23 mouse cellular contexts compared by ENCODE assay signal in genomic region chr1:181052898-181053297, GRCm38 (mm10). TPM values are rescaled to one million over a fixed set of nuclear protein-coding genes. Genes with fewer than 3 reads are reported as not detected.
DNase-seq lines count a peak whose midpoint lies in the region; TF ChIP-seq lines count a peak whose summit lies in the region.
"Had no signal": no experiment of that assay in that cellular context is flagged by ENCODE, and none has a peak within 500 bp of the region (broad histone marks: within the 10 kb centered on the region; RNA-seq: fewer than 3 reads in every experiment).

No protein-coding gene starts in this region.

- no peaks in the 10 kb centered on the region for H3K9me3 ChIP-seq in MEL (replicated peaks; ENCODE audit: insufficient read depth, low read length)

- peak; percentile 25 for DNase-seq in heart, adult 11 months
- DNase-seq in heart, adult 18-20 months: no peak
- peak; percentile 30 for DNase-seq in MEL (ENCODE audit: low read depth, low spot score)
- DNase-seq in thymus, adult 2 months: no peak
- DNase-seq: adrenal gland, adult 2 months; adrenal gland, adult 8-10 months; adrenal gland, postnatal 10 days; adrenal gland, postnatal 14 days; adrenal gland, postnatal 25 days; adrenal gland, postnatal 36 days; B cell, adult 2 months; cerebellum, adult 11 months; cerebellum, adult 11-12 months; cerebellum, adult 18-20 months; cerebellum, adult 2 months had no signal

- TF ChIP-seq POLR2A in MEL (IDR thresholded peaks at IDR 0.05; ENCODE audit: control insufficient read depth in 1 of 2, insufficient read depth in 1 of 2, low read depth in 1 of 2, low read length in 2 of 2, poor library complexity in 1 of 2): no peak
- TF ChIP-seq POLR2A in thymus, adult 2 months (IDR thresholded peaks at IDR 0.05; ENCODE audit: control insufficient read depth, extremely low read depth, insufficient read depth, low read length, poor library complexity): no peak

- no peaks in the 10 kb centered on the region for H3K79me2 ChIP-seq in MEL (ENCODE audit: control insufficient read depth, insufficient read depth, low read length, poor library complexity)

- no peaks in the 10 kb centered on the region for H3K27me3 ChIP-seq in MEL (ENCODE audit: control insufficient read depth in 1 of 2, insufficient read depth in 2 of 2, low read length in 2 of 2)
- H3K27me3 ChIP-seq in thymus, adult 2 months (ENCODE audit: control insufficient read depth, insufficient read depth, low read length): no peaks in the 10 kb centered on the region
- H3K27me3 ChIP-seq: CH12.LX had no signal

- no peak for TF ChIP-seq RAD21 in MEL (IDR thresholded peaks at IDR 0.05; ENCODE audit: low read depth, low read length)

- H3K4me3 ChIP-seq in MEL (ENCODE audit: control insufficient read depth in 1 of 2, insufficient read depth in 1 of 2, low read depth in 2 of 2, low read length in 2 of 2): no peak overlapping the region
- no peak overlapping the region for H3K4me3 ChIP-seq in thymus, adult 2 months (ENCODE audit: control insufficient read depth, insufficient read depth, low read length)

- WGBS in thymus, adult 2 months: 79% methylated on average over 4 of the region's 4 CpGs

- peaks cover 0 to 4% of the 10 kb centered on the region in 2 experiments; a peak in 2 of 4 replicates for H3K4me1 ChIP-seq in MEL (ENCODE audit: control insufficient read depth in 1 of 2, insufficient read depth in 2 of 2, low read length in 2 of 2)
- H3K4me1 ChIP-seq in thymus, adult 2 months (replicated peaks; ENCODE audit: control insufficient read depth, insufficient read depth, low read length): no peaks in the 10 kb centered on the region

- H3K9ac ChIP-seq in MEL (ENCODE audit: control insufficient read depth, low read depth, low read length, poor library complexity, severe bottlenecking): no peak overlapping the region

- TF ChIP-seq CTCF in MEL (IDR thresholded peaks at IDR 0.05 in 2 of 3, conservative IDR thresholded peaks at IDR 0.05 in 1 of 3; ENCODE audit: control insufficient read depth in 1 of 3, insufficient read depth in 1 of 3, low read depth in 2 of 3, low read length in 3 of 3, poor library complexity in 1 of 3, severe bottlenecking in 1 of 3): no peak
- no peak for TF ChIP-seq CTCF in thymus, adult 2 months (IDR thresholded peaks at IDR 0.05; ENCODE audit: borderline replicate concordance, control insufficient read depth, extremely low read depth, insufficient read depth, low read length, poor library complexity)

- TF ChIP-seq EP300 in MEL (IDR thresholded peaks at IDR 0.05; ENCODE audit: low read depth in 1 of 2, low read length in 2 of 2): peak; percentile 14 to 51; a peak in 2 of 4 replicates

- peaks cover 0 to 4% of the 10 kb centered on the region in 2 experiments; a peak in 2 of 4 replicates for H3K36me3 ChIP-seq in MEL (ENCODE audit: control insufficient read depth in 1 of 2, insufficient read depth in 2 of 2, low read length in 2 of 2)
- H3K36me3 ChIP-seq in thymus, adult 2 months (ENCODE audit: control insufficient read depth, insufficient read depth, low read length): no peaks in the 10 kb centered on the region
- H3K36me3 ChIP-seq: G1E had no signal

- no peak overlapping the region for H3K27ac ChIP-seq in MEL (ENCODE audit: control insufficient read depth, low read depth, low read length)
- H3K27ac ChIP-seq in thymus, adult 2 months (ENCODE audit: control insufficient read depth, insufficient read depth, low read length): no peak overlapping the region

TF ChIP-seq in MEL, 35 proteins besides CTCF, POLR2A, EP300 and RAD21:
- TF ChIP-seq POLR2AphosphoS2 (IDR thresholded peaks at IDR 0.05; ENCODE audit: low read length) (no peak), UBTF (IDR thresholded peaks at IDR 0.05; ENCODE audit: borderline replicate concordance, insufficient read depth, low read depth, low read length) (no peak), TCF12 (IDR thresholded peaks at IDR 0.05; ENCODE audit: low read depth, low read length) (0 out of 2 replicates have a peak, but pooled peaks have one; percentile 22), RCOR1 (IDR thresholded peaks at IDR 0.05; ENCODE audit: low read depth, low read length) (peak; percentile 52; the same call in 1 of the 2 replicates), GATA1 (IDR thresholded peaks at IDR 0.05; ENCODE audit: low read depth, low read length) (peak; percentile 58), JUND (IDR thresholded peaks at IDR 0.05; ENCODE audit: low read depth, low read length) (no peak), TAL1 (IDR thresholded peaks at IDR 0.05; ENCODE audit: low read length) (no peak), TBP (IDR thresholded peaks at IDR 0.05; ENCODE audit: low read depth, low read length) (no peak), POLR2AphosphoS5 (IDR thresholded peaks at IDR 0.05; ENCODE audit: borderline replicate concordance, low read depth, low read length) (no peak)
TF ChIP-seq in MEL: peak in this region for 3.

RNA-seq across cellular contexts. Expression of gene 9130409I23Rik, which starts 1.9 kb away (rescaled TPM):
- not detected for total RNA-seq in heart, adult 18-20 months (2021)
- not detected in 2 replicates for total RNA-seq in MEL (2012; rRNA removed)
- not detected for polyA plus RNA-seq in MEL (2012; ENCODE audit: insufficient read depth in 1 of 2, insufficient read length in 2 of 2, low read depth in 1 of 2, low replicate concordance in 2 of 2, missing spikeins in 1 of 2)
- 0.06 and 0.09 TPM in 2 replicates for polyA plus RNA-seq in thymus, adult 2 months (2012; rRNA removed)
- total RNA-seq: adrenal gland, adult 18-20 months; adrenal gland, adult 2 months; adrenal gland, adult 8-10 months; adrenal gland, postnatal 25 days; adrenal gland, postnatal 36 days; adrenal gland, postnatal 4 days; CH12.LX; ES-E14 had no signal
- polyA plus RNA-seq: adrenal gland, adult 2 months; brain, embryonic 14.5 days; C2C12; CD4-positive, CD25-positive, alpha-beta regulatory T cell, adult 4 months; G1E had no signal

RNA-seq across cellular contexts. Expression of gene Ephx1, which starts 32.2 kb away (rescaled TPM):
- 10 to 100 TPM; 28.7 to 37.5 TPM for total RNA-seq in heart, adult 18-20 months (2021)
- 0.15 and 0.23 TPM in 2 replicates for total RNA-seq in MEL (2012; rRNA removed)
- under 1 TPM in 1 of 2 experiments, not detected in 1; 0.39 TPM for polyA plus RNA-seq in MEL (2012; ENCODE audit: insufficient read depth in 1 of 2, insufficient read length in 2 of 2, low read depth in 1 of 2, low replicate concordance in 2 of 2, missing spikeins in 1 of 2)
- polyA plus RNA-seq in thymus, adult 2 months (2012; rRNA removed): 33.2 and 39.3 TPM in 2 replicates
- total RNA-seq: G1E had no signal
- polyA plus RNA-seq: G1E had no signal

Comparison
In these comparisons a context has a peak if more than half of its experiments do, and no peak if none do; other contexts are left out.
1. DNase-seq: peak in heart, adult 11 months (single experiment) and MEL (single experiment); none in heart, adult 18-20 months (0 of 2) and thymus, adult 2 months (single experiment).
2. RNA of gene Ephx1, which starts 32.2 kb away (total RNA-seq): 28.7 to 37.5 TPM in heart, adult 18-20 months; 0.15 to 0.23 TPM in MEL; every median in the first group is over 10 times any median in the second.